Mouse (Mus musculus) urinary bladder, postnatal 36 days (tissue): Measurements from ENCODE around the gene Rapgef5.

Experiments
- DNase-seq, 2 experiments: peaks; one replicate each; pipeline ENCODE4 v3.0.0; 2022; ENCODE audit warnings: low spot score in 2 of 2, mixed read lengths in 1 of 2

The Rapgef5 gene

GRCm38 (mm10) chr12:117619523-117620023, 103.3 kb downstream of the Rapgef5 start:
- no peak for DNase-seq

GRCm38 (mm10) chr12:117622972-117623371, 106.7 kb downstream of the Rapgef5 start:
- no peak for DNase-seq

DNA sequence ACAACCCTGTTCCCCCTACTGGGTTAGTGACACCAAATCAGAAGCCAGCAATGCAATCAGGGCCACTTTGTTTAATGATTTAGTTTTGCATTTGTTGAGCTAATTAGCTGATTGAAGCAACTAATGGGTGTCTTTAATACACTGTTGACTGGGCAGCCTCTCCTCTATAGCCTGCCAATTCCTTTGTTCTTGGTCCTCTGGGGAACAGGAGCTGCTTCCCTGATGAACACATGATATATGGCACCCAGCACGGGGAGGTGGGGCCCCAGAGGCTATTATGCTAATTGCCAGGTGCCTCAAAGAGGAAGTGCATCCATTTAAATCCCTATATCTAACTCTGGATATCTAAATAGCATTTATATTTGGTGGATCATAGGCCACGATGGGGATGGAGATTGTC, 111.0 kb downstream of the Rapgef5 start:
- no peak for DNase-seq

- DNase-seq = no peak
Measured at GRCm38 (mm10) chr12:117628321-117629093, 112.2 kb downstream of the Rapgef5 start.

- no peak for DNase-seq
Measured at GRCm38 (mm10) chr12:117632133-117632532, 115.9 kb downstream of the Rapgef5 start.

- DNase-seq = no peak
Measured at GRCm38 (mm10) chr12:117636139-117636772, 120.0 kb downstream of the Rapgef5 start.

GRCm38 (mm10) chr12:117636969-117637368, 120.7 kb downstream of the Rapgef5 start:
- DNase-seq = no peak

GRCm38 (mm10) chr12:117638833-117639232, 122.6 kb downstream of the Rapgef5 start:
- DNase-seq = peak; percentile 23 to 41

DNA sequence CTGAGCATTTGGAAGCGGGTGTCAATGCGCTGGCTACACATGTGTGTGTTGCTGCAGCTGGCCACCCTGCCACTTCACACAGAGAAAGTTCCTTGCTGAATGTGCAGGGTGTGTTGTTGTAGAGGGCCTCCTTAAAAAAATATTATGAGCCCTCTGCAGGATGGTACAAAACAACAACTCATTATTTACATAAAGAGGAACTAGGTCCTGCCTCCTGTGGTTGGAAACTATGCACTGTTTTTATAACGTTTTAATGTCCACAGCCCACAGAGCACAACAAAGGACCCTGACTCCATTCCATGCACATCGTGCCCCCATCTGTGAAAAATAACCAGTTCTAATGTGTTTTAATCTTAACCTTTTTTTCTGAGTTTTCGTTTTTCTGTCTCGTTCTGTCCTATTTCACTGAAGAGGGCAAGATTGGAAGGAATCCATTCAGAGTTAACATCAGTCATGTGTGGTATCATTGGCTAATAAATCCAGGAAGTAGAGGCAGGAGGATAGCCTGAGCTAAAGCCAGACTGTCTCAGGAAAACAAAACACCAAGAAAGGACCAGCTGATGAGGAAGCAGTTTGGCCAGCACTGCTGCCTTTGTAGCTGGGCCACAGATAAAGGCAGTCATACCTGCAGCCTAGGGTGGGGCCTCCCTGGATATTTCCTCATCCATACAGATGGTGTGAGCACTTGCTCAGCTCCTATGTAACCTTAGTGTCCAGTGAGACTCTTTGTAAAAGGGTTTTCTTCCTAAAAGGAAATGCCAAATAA, 123.3 kb downstream of the Rapgef5 start:
- DNase-seq = no peak

DNA sequence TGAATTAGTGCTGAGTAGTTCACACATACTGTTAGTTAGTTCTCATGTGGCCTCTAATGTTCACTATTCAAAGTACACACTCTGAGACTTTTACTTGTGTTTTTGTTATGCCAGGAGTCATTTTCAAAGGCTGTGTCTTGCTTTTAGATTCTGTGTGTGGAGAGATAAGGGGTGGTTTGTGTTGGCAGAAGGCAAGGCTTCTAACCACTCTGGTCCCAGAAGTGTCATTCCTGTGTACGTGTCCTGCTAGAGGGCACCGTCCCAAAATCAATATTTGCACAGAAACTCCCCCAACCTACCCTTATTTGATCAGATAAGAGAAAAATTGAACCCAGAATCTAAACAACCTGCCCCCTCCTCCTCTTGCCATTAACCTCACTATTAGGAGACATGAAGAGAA, 126.2 kb downstream of the Rapgef5 start:
- no peak for DNase-seq

- no peak for DNase-seq
Measured at GRCm38 (mm10) chr12:117645771-117646170, 129.5 kb downstream of the Rapgef5 start.

- DNase-seq = no peak
Measured at GRCm38 (mm10) chr12:117653920-117654472, 137.7 kb downstream of the Rapgef5 start.

- no peak for DNase-seq
Measured at GRCm38 (mm10) chr12:117656935-117657334, 140.7 kb downstream of the Rapgef5 start.

- DNase-seq = no peak
Measured at GRCm38 (mm10) chr12:117657766-117658165, 141.5 kb downstream of the Rapgef5 start.

- DNase-seq = no peak
Measured at GRCm38 (mm10) chr12:117658821-117659220, 142.5 kb downstream of the Rapgef5 start.

DNA sequence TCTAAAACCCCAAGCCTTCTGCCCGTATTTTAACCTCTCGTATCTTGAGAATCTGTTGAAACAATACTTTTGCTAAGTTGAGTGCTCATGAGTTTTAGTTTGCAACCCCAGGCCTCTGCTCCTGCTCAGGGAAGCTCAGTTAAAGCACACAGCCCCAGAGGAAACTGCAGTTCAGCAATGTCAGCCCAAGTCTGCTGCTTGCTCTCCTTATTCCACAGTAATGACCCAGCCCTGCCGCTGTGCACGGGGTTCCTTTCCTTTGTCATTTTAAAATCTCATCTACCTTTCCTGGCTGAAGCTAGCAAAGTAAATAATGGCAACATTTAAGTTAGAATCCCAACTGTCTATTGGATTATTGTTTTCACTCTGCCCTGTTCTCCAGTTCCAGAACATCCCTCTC, 144.1 kb downstream of the Rapgef5 start:
- DNase-seq = no peak

- no peak for DNase-seq
Measured at GRCm38 (mm10) chr12:117661871-117662270, 145.6 kb downstream of the Rapgef5 start.

GRCm38 (mm10) chr12:117663637-117664036, 147.4 kb downstream of the Rapgef5 start:
- DNase-seq = no peak

- no peak for DNase-seq
Measured at GRCm38 (mm10) chr12:117664644-117665043, 148.4 kb downstream of the Rapgef5 start.

DNA sequence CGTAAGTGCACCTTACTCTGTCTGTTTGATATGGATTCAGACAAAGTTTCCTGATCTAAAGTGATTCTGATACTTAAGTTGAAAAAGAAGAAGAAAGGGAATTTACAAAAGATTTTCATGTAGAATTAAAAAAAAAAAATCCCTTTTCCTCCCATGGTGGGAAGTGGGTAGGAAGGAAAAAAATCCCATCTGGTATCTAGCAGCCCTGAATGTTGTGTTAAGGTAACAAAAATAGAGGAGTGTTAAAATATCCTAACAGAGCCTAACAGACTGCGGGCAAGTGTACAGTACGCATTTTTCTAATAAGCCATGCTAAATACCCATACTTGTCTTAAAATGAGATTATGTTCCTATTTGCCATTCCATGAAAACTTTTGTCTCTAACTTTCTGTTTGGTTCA, 150.1 kb downstream of the Rapgef5 start:
- DNase-seq = no peak

- DNase-seq = no peak
Measured at GRCm38 (mm10) chr12:117669610-117670400, 153.5 kb downstream of the Rapgef5 start.
